Mouse (Mus musculus) ES-E14 (cell line): ENCODE results near the gene Dock4.

Experiments
- MAFK ChIP-seq: IDR thresholded peaks from 2 replicates; pipeline ENCODE4 v1.6.1; 2014; ENCODE audit warnings: mild to moderate bottlenecking, low read depth, low read length, inconsistent platforms; ENCODE audit not compliant: insufficient read depth
- ZNF384 ChIP-seq: IDR thresholded peaks from 2 replicates; pipeline ENCODE4 v1.6.1; 2012; ENCODE audit warnings: low read depth, low read length, inconsistent platforms

DNA sequence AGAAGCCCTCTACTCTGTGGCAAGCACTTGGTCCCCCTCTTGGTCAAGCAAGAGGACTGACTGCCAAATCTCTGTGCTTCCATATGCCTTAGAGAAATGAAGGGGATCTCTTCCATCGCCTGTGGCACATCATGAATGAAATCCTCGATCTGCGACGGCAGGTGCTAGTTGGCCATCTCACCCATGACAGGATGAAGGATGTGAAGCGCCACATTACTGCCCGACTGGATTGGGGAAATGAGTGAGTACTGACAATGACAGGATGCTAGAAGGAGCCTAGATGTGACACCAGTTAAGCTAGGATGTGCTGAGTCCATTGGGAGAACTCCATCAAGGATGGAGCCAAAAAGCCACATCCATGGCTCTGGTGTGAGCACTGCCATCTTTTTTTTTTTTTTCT is 190.2 kb downstream of the Dock4 start:
- TF ChIP-seq ZNF384 (no peak), MAFK (no peak)
